Mouse (Mus musculus): ENCODE measurements around the gene Gm49355. TPM values are rescaled to one million over a fixed set of nuclear protein-coding genes. Genes with fewer than 3 reads are reported as not detected.

Gene Gm49355
- total and polyA plus RNA-seq, 3 experiments, result 0.07 to 0.18 TPM; not detected in 1

DNA sequence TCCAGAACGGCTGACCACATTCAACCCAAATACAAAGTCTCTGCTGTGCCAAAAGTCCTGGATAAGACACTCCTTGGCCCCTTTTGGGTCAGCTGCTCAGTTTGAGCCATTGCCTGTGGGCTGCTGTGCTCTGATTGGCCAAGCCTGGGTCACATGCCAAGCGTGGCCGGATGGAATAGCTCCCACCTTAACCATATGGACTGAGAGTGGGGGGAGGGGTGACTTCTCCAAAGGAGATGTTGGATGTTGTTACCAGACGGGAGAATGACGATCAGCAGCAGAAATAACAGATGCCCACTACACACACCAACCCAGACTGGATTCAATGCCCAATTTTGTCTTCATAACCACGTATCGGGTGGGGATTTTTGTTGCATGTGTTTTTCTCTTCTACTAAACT lies 51.1 kb downstream of the Gm49355 start:
- H3K9ac ChIP-seq (ENCODE audit: low read depth, low read length), result no peak overlapping the region
- no peak for TF ChIP-seq POLR2A (IDR thresholded peaks at IDR 0.05; ENCODE audit: insufficient read depth, low read depth, low read length)
- no peak overlapping the region for H3K4me3 ChIP-seq
- no peaks in the 10 kb centered on the region for H3K36me3 ChIP-seq (ENCODE audit: control insufficient read depth, insufficient read depth, low read length)
- H3K27me3 ChIP-seq (ENCODE audit: control insufficient read depth, insufficient read depth, low read length), result peaks cover 12% of the 10 kb centered on the region
- no peaks in the 10 kb centered on the region for H3K4me1 ChIP-seq (ENCODE audit: control insufficient read depth, insufficient read depth, low read length)
- no peaks in the 10 kb centered on the region for H3K79me2 ChIP-seq (replicated peaks; ENCODE audit: control insufficient read depth, insufficient read depth, low read length)
- intact Hi-C loops (cut with DNase I), result no loop called here
- no peak for DNase-seq
- H3K27ac ChIP-seq, result no peak overlapping the region
- WGBS, result 43% methylated on average over 7 of the region's 7 CpGs

DNA sequence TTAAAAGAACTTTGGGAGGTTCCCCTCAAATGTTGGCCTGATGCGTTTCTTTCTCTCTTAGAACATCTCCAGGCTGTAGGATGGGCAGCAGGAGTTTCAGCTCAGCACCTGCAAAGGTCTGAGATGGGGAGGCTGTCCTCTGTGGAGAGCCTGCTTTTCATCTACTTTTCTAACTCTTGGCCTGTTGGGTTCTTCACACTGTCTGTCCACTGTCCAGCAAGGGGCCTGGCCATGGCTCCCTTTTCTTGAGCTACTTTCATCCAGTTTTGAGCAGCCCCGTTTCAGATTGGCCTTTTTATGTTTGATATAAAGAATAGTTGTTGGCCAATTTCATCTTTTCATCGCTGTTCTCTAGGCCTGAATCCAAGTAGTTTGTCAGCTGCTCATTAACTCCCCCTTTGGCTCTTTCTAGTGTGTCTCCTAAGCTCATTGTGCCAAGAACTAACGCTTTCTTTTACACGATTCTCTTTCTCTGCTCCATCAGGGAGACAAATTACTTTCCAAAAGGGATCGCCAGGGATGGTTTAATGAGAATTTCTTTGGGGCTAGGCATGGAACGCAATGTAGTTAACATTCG lies 53.7 kb downstream of the Gm49355 start:
- no peak for TF ChIP-seq EP300 (IDR thresholded peaks at IDR 0.05; ENCODE audit: insufficient read depth, low read depth, low read length)
- TF ChIP-seq POLR2A (IDR thresholded peaks at IDR 0.05; ENCODE audit: insufficient read depth, low read depth, low read length), result no peak
- no peak for TF ChIP-seq CTCF (IDR thresholded peaks at IDR 0.05)
- Histone ChIP-seq H3K27ac (no peak overlapping the region), H3K79me2 (replicated peaks; ENCODE audit: control insufficient read depth, insufficient read depth, low read length) (no peaks in the 10 kb centered on the region), H3K27me3 (ENCODE audit: control insufficient read depth, insufficient read depth, low read length) (peaks cover 25% of the 10 kb centered on the region), H3K9ac (ENCODE audit: low read depth, low read length) (no peak overlapping the region), H3K36me3 (ENCODE audit: control insufficient read depth, insufficient read depth, low read length) (no peaks in the 10 kb centered on the region), H3K4me3 (no peak overlapping the region), H3K4me1 (ENCODE audit: control insufficient read depth, insufficient read depth, low read length) (no peaks in the 10 kb centered on the region)
- WGBS, result 16% methylated on average over 8 of the region's 8 CpGs
- intact Hi-C loops (cut with DNase I), result no loop called here
- no peak for DNase-seq

DNA sequence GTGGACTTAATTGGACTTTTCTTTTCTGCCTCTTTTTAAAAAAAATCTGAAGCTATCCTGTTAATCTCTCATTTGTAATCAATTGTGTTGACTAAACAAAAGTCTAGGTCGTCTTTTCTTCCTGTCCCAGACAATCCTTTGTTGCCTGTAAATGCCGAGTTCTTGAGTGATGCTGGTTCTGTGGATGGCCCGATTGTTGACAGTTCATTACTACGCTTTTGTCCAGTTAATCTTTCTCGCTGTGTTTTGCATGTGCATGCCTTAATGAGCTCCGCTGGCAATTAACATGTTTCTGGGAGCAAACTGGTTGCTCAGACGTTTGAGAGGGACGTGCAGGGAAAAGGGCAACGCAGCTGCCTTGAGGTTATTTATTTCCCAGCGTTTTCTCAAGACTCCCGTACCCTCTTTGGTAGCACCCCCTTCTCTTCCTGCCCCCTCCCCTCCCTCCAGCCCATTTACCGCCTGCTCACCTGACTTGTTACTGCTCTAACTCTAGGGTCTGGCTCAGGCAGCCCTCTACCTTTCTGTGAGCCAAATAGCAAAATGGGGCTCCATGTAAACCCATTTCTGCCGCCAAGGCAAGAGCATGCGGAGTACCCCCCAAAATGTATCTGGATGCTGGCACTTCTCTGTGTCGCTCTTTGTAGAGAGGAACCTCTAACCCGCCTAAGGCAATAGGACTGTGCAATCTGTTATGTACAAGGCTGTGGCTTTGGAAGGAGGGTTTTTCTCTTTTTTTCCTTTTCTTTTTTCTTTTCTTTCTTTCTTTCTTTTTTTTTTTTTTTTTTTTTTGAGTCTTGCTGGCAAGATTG lies 54.4 kb downstream of the Gm49355 start:
- DNase-seq, result no peak
- no peak overlapping the region for H3K4me3 ChIP-seq
- no peaks in the 10 kb centered on the region for H3K36me3 ChIP-seq (ENCODE audit: control insufficient read depth, insufficient read depth, low read length)
- no peak overlapping the region for H3K27ac ChIP-seq
- H3K27me3 ChIP-seq (ENCODE audit: control insufficient read depth, insufficient read depth, low read length), result peaks cover 29% of the 10 kb centered on the region
- 8% methylated on average over 16 of the region's 16 CpGs for WGBS
- intact Hi-C loops (cut with DNase I), result no loop called here
- no peaks in the 10 kb centered on the region for H3K79me2 ChIP-seq (replicated peaks; ENCODE audit: control insufficient read depth, insufficient read depth, low read length)
- H3K9ac ChIP-seq (ENCODE audit: low read depth, low read length), result no peak overlapping the region
- TF ChIP-seq POLR2A (IDR thresholded peaks at IDR 0.05; ENCODE audit: insufficient read depth, low read depth, low read length), result no peak
- TF ChIP-seq EP300 (IDR thresholded peaks at IDR 0.05; ENCODE audit: insufficient read depth, low read depth, low read length), result no peak
- TF ChIP-seq CTCF (IDR thresholded peaks at IDR 0.05), result no peak
- H3K4me1 ChIP-seq (ENCODE audit: control insufficient read depth, insufficient read depth, low read length), result no peaks in the 10 kb centered on the region

- TF ChIP-seq POLR2A (IDR thresholded peaks at IDR 0.05; ENCODE audit: insufficient read depth, low read depth, low read length) (no peak), EP300 (IDR thresholded peaks at IDR 0.05; ENCODE audit: insufficient read depth, low read depth, low read length) (no peak), CTCF (IDR thresholded peaks at IDR 0.05) (no peak)
- no peak for DNase-seq
- Histone ChIP-seq H3K36me3 (ENCODE audit: control insufficient read depth, insufficient read depth, low read length) (no peaks in the 10 kb centered on the region), H3K9ac (ENCODE audit: low read depth, low read length) (no peak overlapping the region), H3K4me1 (ENCODE audit: control insufficient read depth, insufficient read depth, low read length) (no peaks in the 10 kb centered on the region), H3K4me3 (no peak overlapping the region), H3K79me2 (replicated peaks; ENCODE audit: control insufficient read depth, insufficient read depth, low read length) (no peaks in the 10 kb centered on the region), H3K27me3 (ENCODE audit: control insufficient read depth, insufficient read depth, low read length) (peaks cover 35% of the 10 kb centered on the region), H3K27ac (no peak overlapping the region)
- WGBS, result 3% methylated on average over 10 of the region's 10 CpGs
- intact Hi-C loops (cut with DNase I), result no loop called here
These were observed 55.2 kb downstream of the Gm49355 start for GRCm38 (mm10) chr14:12338811-12339565.

- H3K9ac ChIP-seq (ENCODE audit: low read depth, low read length), result no peak overlapping the region
- no peak overlapping the region for H3K4me3 ChIP-seq
- H3K27ac ChIP-seq, result no peak overlapping the region
- H3K79me2 ChIP-seq (replicated peaks; ENCODE audit: control insufficient read depth, insufficient read depth, low read length), result no peaks in the 10 kb centered on the region
- WGBS, result 1% methylated on average over 19 of the region's 19 CpGs
- DNase-seq, result no peak
- H3K27me3 ChIP-seq (ENCODE audit: control insufficient read depth, insufficient read depth, low read length), result peaks cover 49% of the 10 kb centered on the region
- H3K36me3 ChIP-seq (ENCODE audit: control insufficient read depth, insufficient read depth, low read length), result no peaks in the 10 kb centered on the region
- intact Hi-C loops (cut with DNase I), result no loop called here
- TF ChIP-seq POLR2A (IDR thresholded peaks at IDR 0.05; ENCODE audit: insufficient read depth, low read depth, low read length), result no peak
- TF ChIP-seq EP300 (IDR thresholded peaks at IDR 0.05; ENCODE audit: insufficient read depth, low read depth, low read length), result no peak
- no peak for TF ChIP-seq CTCF (IDR thresholded peaks at IDR 0.05)
- H3K4me1 ChIP-seq (ENCODE audit: control insufficient read depth, insufficient read depth, low read length), result no peaks in the 10 kb centered on the region
These were observed 56.7 kb downstream of the Gm49355 start for GRCm38 (mm10) chr14:12340238-12341074.

Data from heart, adult 2 months (tissue).